Mouse (Mus musculus): ENCODE measurements around the gene Mpst.

DNA sequence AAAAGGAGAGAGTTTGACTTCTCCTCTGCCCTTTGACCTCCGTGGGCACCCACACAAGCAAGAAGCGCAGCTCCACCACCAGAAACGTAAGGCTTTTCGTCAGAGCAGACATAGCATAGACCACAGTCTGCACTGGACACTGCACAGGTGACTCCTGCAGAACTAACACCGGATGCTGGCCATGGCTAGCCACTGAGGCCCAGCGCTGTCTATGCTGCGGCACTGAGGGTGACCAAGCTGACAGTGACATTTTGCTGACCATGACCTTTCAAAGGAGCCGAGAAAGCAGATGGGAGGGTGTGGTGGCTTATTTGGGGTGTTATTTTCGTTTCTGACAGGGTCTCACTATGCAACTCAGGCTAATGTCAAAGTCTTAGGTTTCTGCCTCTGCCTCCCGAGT, 51.0 kb downstream of the Mpst start:
- no peak for TF ChIP-seq CTCF (IDR thresholded peaks at IDR 0.05; ENCODE audit: extremely low read depth, insufficient read depth, low read length)
- no peak for TF ChIP-seq POLR2A (IDR thresholded peaks at IDR 0.05; ENCODE audit: extremely low read depth, insufficient read depth, low read length)
